Mouse (Mus musculus) midbrain, embryonic 12.5 days (tissue): Measurements from ENCODE around the gene Kdm3a. TPM values are rescaled to one million over a fixed set of nuclear protein-coding genes. Genes with fewer than 3 reads are reported as not detected.

ENCODE experiments used
- ATAC-seq: fragments of 200-750 bp; cut with Nextera tagmentation; 2 replicates; pipeline ENCODE4 v1.8.0; 2017; ENCODE audit warnings: low read depth, moderate TSS enrichment, moderate library complexity; ENCODE audit not compliant: low FRiP score
- H3K27ac ChIP-seq: fragments of 300-500 bp; sonication (generic); replicated peaks from 2 replicates; pipeline ENCODE4 v1.5.1; 2016; ENCODE audit warnings: mild to moderate bottlenecking
- H3K27me3 ChIP-seq: fragments of 300-500 bp; sonication (generic); 2 replicates; pipeline ENCODE4 v1.6.1; 2016; ENCODE audit warnings: mild to moderate bottlenecking
- H3K36me3 ChIP-seq: fragments of 300-500 bp; sonication (generic); 2 replicates; pipeline ENCODE4 v1.6.1; 2016
- H3K4me1 ChIP-seq: fragments of 300-500 bp; sonication (generic); 2 replicates; pipeline ENCODE4 v1.6.1; 2016
- H3K4me2 ChIP-seq: fragments of 300-500 bp; sonication (generic); replicated peaks from 2 replicates; pipeline ENCODE4 v1.6.1; 2016; ENCODE audit warnings: mild to moderate bottlenecking, moderate library complexity
- H3K4me3 ChIP-seq: fragments of 300-500 bp; sonication (generic); 2 replicates; pipeline ENCODE4 v1.5.1; 2016; ENCODE audit warnings: mild to moderate bottlenecking
- H3K9ac ChIP-seq: fragments of 300-500 bp; sonication (generic); replicated peaks from 2 replicates; pipeline ENCODE4 v1.6.1; 2016; ENCODE audit warnings: mild to moderate bottlenecking, moderate library complexity
- H3K9me3 ChIP-seq: fragments of 300-500 bp; sonication (generic); 2 replicates; pipeline ENCODE4 v1.6.1; 2016; ENCODE audit warnings: mild to moderate bottlenecking
- WGBS: fragments of 180-500 bp; shearing (Covaris S2); methylation state at CpG from one replicate; pipeline ENCODE4 v1.1.7; 2016; 5-methylcytosine and 5-hydroxymethylcytosine counted together
- polyA plus RNA-seq: library from polyadenylated mRNA; unstranded; fragments of >200 nt; fragmentation: Nextera tagmentation; extraction: Ambion mirVana; gene quantifications from 2 replicates; pipeline ENCODE4 v1.2.1, GENCODE M21; 2016

The Kdm3a gene
- polyA plus RNA-seq, 1 experiment from 2014 or later, result 94.9 TPM

DNA sequence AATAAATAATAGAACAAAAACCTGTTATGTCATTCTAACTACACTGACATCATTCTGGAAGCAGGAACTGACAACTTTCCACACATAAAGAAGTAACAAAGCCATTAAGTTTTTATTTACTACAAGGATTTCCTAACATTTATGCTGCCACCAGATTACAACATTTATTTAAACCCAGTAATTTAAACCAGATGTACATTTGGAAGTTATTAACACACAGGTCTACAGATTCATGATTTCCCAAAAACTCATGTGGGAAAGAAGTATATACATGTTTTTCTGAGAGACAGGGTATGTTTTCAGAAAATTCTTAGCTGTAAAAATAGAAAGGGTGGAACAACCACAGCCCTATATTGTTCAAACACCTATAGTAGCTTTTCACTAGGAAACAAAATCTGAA is 8.1 kb downstream of the Kdm3a start:
- Histone ChIP-seq H3K9me3 (no peaks in the 10 kb centered on the region), H3K27ac (no peak overlapping the region), H3K4me3 (no peak overlapping the region), H3K27me3 (no peaks in the 10 kb centered on the region), H3K36me3 (peaks cover 75% of the 10 kb centered on the region), H3K9ac (no peak overlapping the region), H3K4me1 (peaks cover 10% of the 10 kb centered on the region; the same call in 1 of the 2 replicates), H3K4me2 (no peak overlapping the region)
- no peak for ATAC-seq

DNA sequence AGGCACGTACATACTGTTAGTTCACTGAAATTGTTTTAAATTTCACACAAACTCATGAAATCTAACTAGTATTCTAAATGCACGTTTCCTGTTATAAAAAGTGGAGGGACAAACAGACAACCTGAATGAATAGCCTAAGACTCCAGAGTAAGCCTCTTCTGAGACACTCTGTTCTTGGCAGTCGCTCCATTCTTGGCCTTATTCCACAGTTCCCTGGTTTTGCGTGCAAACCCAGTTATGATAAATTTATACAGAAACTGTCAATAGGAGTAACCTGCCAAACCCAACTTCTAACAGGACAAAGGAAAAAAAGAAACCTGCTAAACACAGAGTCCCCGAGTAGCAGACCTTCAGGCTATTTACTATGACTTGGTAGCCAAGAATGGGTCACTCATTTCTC is 10.8 kb downstream of the Kdm3a start:
- Histone ChIP-seq H3K4me2 (no peak overlapping the region), H3K4me1 (no peaks in the 10 kb centered on the region), H3K9me3 (no peaks in the 10 kb centered on the region), H3K27me3 (no peaks in the 10 kb centered on the region), H3K27ac (no peak overlapping the region), H3K9ac (no peak overlapping the region), H3K4me3 (no peak overlapping the region), H3K36me3 (peaks cover 86% of the 10 kb centered on the region)
- 96% methylated on average over 5 of the region's 5 CpGs for WGBS
- ATAC-seq, result no peak

DNA sequence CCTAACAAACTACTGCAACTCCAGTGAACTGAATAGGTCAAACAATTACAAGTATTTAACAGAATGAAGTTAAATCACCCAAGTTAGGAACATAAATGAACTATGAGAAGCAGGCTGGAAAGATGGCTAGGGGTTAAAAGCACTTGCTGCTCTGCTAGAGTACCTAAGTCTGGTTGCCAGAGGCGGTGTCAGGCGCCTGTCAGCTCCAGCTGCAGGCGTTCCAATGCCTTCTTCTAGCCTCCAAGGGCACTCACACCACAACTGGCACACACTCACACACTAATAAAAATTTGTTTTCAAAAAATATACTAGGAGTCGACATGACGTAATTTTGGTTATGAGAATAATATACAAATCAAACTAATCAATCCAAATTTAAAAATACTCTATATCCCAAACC is 11.2 kb downstream of the Kdm3a start:
- Histone ChIP-seq H3K9ac (no peak overlapping the region), H3K9me3 (no peaks in the 10 kb centered on the region), H3K4me2 (no peak overlapping the region), H3K27me3 (no peaks in the 10 kb centered on the region), H3K27ac (no peak overlapping the region), H3K4me1 (no peaks in the 10 kb centered on the region), H3K36me3 (peaks cover 86% of the 10 kb centered on the region), H3K4me3 (no peak overlapping the region)
- WGBS, result 89% methylated on average over 5 of the region's 5 CpGs
- no peak for ATAC-seq

DNA sequence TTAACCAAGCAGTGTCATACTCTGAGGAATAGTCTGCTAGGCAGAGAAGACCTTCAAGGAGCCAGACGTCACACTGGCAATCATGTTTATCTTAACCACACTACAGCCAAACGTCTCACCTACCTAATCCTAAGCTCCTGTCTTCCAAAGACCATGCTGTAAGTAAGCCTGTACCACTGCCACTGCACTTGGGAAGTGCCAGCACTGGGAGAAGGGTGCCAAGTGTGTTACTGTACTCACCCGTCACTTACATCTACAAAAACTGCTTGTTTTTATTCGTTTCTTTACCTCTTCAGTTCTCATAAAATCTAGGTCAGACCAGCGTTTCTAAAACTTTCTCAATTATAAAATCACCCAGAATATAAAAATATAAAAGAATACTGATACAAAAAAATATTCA is 15.8 kb downstream of the Kdm3a start:
- Histone ChIP-seq H3K4me3 (no peak overlapping the region), H3K36me3 (peaks cover 81% of the 10 kb centered on the region), H3K4me1 (no peaks in the 10 kb centered on the region)

DNA sequence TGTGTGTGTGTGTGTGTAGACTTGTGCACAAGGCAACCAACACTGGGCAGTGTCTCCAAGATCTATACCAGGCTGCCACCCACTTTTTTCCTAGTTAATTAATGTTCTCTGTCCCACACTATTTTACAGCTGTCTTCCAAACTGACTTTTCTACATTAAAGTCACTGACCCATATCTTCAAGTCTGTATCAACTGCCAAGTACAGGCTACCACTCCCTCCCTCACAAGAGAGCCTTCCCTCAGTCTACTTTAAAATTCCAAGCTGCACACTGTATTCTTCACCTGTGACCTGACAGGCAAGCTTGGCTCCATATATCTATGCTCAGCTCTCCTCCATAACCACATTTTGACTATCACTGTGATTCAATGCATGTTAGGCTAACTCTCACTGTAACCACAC is 19.6 kb downstream of the Kdm3a start:
- Histone ChIP-seq H3K4me2 (no peak overlapping the region), H3K27me3 (no peaks in the 10 kb centered on the region), H3K4me1 (no peaks in the 10 kb centered on the region), H3K36me3 (peaks cover 78% of the 10 kb centered on the region), H3K9me3 (no peaks in the 10 kb centered on the region), H3K9ac (no peak overlapping the region), H3K4me3 (no peak overlapping the region), H3K27ac (no peak overlapping the region)
- no peak for ATAC-seq

More for the DNA sequence above, 15.8 kb downstream of the Kdm3a start:
- H3K9ac ChIP-seq, result no peak overlapping the region
- H3K27ac ChIP-seq, result no peak overlapping the region
- H3K4me2 ChIP-seq, result no peak overlapping the region
- no peak for ATAC-seq
- H3K27me3 ChIP-seq, result no peaks in the 10 kb centered on the region
- no peaks in the 10 kb centered on the region for H3K9me3 ChIP-seq
- 88% methylated on average over 5 of the region's 5 CpGs for WGBS

DNA sequence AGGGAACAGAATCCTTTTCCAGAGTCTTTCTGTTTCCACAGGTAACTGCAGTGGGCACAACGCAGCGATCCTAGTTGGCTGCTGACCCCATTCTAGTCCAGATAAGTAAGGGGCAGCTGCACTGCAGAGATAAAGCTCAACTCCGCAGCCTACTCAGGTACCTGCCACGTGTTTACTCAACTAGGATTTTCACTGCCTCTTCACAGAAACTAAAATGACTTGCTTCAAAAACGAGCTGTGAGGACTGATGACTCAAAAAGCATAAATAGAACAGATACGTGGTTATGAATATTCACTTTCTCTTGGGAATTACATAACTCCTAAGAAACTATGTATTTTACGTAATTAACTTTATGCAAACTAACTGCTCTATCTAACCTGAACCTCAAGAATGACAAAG is 22.8 kb downstream of the Kdm3a start:
- ATAC-seq, result no peak
- peaks cover 70% of the 10 kb centered on the region for H3K36me3 ChIP-seq
- no peak overlapping the region for H3K9ac ChIP-seq
- no peak overlapping the region for H3K4me2 ChIP-seq
- 93% methylated on average over 7 of the region's 7 CpGs for WGBS
- no peaks in the 10 kb centered on the region for H3K9me3 ChIP-seq
- no peaks in the 10 kb centered on the region for H3K4me1 ChIP-seq
- H3K27me3 ChIP-seq, result no peaks in the 10 kb centered on the region
- H3K4me3 ChIP-seq, result no peak overlapping the region
- no peak overlapping the region for H3K27ac ChIP-seq

DNA sequence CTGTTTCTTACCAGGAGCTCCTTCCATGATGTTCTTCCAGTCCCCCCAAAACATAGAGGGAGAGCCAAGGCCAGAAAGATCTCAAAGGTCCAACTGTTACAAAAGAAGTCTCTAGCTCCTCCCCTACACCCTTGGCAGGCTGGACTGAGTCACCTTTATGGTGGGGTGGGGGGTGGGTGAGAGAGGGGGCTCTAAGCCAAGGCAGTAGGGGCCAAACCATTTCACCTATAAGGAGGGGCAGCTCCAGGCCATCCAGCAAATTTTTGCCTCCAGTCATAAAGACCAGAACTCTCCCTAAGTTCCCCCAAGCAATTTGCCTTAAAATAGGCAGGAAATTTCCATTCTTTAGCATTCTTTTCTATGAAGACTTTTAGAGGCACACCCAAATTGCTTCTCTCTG is 23.8 kb downstream of the Kdm3a start:
- no peak overlapping the region for H3K4me3 ChIP-seq
- no peaks in the 10 kb centered on the region for H3K9me3 ChIP-seq
- ATAC-seq, result no peak
- no peak overlapping the region for H3K27ac ChIP-seq
- H3K4me2 ChIP-seq, result no peak overlapping the region
- no peaks in the 10 kb centered on the region for H3K4me1 ChIP-seq
- peaks cover 76% of the 10 kb centered on the region for H3K36me3 ChIP-seq
- no peak overlapping the region for H3K9ac ChIP-seq
- no peaks in the 10 kb centered on the region for H3K27me3 ChIP-seq

DNA sequence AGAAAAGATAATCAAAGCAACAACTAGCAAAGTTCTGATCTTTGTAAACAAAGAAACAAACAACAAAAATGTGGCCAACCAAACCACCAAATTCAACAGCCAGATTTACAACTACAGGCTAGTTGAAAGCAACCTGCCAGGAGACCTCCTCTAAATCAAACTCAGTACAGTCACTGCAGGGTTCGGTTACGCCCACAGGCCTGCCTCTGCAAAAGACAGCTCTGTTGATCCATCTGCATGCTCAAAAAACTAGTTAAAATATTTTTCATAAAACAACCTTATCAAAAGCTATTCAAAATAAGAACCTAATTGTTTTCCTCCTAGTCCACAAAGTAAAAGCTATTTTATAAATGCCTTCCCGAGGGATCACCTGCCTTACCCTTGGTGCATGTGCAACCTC is 25.0 kb downstream of the Kdm3a start:
- Histone ChIP-seq H3K27ac (no peak overlapping the region), H3K9ac (no peak overlapping the region), H3K4me1 (no peaks in the 10 kb centered on the region), H3K36me3 (peaks cover 77% of the 10 kb centered on the region), H3K27me3 (no peaks in the 10 kb centered on the region), H3K9me3 (no peaks in the 10 kb centered on the region), H3K4me2 (no peak overlapping the region), H3K4me3 (no peak overlapping the region)
- 93% methylated on average over 3 of the region's 3 CpGs for WGBS
- no peak for ATAC-seq

DNA sequence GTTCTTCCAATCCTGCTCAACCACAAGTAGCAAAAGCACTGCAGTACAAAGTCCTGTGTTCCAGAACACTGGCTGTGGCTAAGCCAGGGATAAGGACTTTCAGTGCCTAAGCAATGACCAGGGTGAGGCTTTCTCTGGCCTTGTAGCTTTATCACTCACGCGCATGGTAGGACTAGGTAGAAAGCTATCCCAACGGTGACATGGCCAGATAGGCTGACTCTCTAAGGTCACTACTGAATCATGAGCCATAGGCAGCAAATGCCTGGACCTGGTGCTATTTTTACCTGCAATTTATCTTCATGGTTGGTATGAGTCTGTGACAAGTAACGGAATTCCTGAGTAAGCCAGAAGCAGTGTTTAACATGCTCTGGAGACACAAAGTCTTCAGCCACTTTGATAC is 42.6 kb downstream of the Kdm3a start:
- ATAC-seq, result no peak
- peaks cover 78% of the 10 kb centered on the region for H3K36me3 ChIP-seq
- 95% methylated on average over 4 of the region's 4 CpGs for WGBS

DNA sequence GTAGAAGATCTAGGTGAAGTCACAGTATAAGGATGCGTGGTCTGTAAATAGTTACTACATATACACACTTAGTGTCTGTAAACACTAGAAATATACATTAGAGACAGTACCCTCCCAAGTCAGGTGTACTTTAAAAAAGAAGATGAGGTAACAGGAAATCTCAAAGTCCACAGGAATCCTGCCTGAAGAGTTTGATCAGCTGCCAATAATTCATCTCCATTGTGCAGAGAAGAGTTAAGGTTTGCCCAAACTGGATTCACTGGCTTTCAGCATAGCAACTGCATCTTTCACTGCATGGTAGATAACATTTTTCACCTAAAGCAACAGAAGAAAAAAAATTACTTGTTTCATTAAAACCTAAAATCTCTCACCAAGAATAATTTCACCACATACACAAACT is 43.4 kb downstream of the Kdm3a start:
- Histone ChIP-seq H3K9me3 (no peaks in the 10 kb centered on the region), H3K9ac (no peak overlapping the region), H3K27ac (no peak overlapping the region), H3K36me3 (peaks cover 70% of the 10 kb centered on the region), H3K27me3 (no peaks in the 10 kb centered on the region), H3K4me2 (no peak overlapping the region), H3K4me3 (no peak overlapping the region), H3K4me1 (no peaks in the 10 kb centered on the region)
- no peak for ATAC-seq
- 96% methylated on average over 1 of the region's 1 CpGs for WGBS

More for the DNA sequence above, 42.6 kb downstream of the Kdm3a start:
- Histone ChIP-seq H3K27ac (no peak overlapping the region), H3K4me3 (no peak overlapping the region), H3K9ac (no peak overlapping the region), H3K4me2 (no peak overlapping the region), H3K4me1 (no peaks in the 10 kb centered on the region), H3K27me3 (no peaks in the 10 kb centered on the region), H3K9me3 (no peaks in the 10 kb centered on the region)

DNA sequence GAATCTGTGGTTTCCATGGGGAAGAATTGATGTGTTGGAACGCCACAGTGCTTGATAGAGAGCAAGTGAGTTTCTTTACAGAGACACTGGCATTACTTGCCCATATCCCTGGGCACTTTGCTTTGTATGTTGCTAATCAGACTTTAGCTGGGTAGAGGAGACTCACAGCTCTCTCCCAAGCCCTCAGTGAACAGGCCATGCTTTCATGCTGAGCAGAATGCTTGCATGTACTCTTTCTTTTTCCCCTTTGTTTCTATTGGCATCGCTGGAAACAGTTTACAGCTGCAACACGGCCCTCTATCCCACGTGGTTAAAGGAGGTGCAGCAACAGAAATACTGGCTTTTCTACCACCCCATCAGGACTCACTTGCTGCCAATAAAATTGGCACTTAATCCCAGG is 49.6 kb downstream of the Kdm3a start:
- Histone ChIP-seq H3K9ac (no peak overlapping the region), H3K27me3 (no peaks in the 10 kb centered on the region), H3K4me3 (no peak overlapping the region), H3K36me3 (peaks cover 37% of the 10 kb centered on the region), H3K4me2 (no peak overlapping the region), H3K9me3 (no peaks in the 10 kb centered on the region), H3K27ac (no peak overlapping the region), H3K4me1 (no peaks in the 10 kb centered on the region)
- 79% methylated on average over 4 of the region's 4 CpGs for WGBS
- no peak for ATAC-seq

DNA sequence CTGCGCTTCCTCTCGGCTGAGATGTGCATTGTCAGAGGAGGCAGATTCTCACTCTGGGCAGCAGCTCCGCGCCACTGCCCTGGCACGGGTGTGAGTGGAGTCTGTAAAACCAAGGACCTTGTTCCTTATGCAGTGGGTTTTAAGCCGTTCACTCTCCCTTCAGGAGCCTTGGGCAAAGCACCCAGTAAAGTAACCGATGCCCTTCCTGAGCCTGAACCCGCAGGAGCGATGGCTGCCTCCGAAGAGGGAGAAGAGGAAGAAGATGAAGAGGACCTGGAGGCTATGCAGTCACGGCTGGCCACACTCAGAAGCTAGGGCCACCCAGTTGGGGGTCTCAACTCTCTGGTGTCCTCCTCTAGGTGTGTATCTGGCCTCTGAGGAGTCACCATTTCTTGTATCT is 53.3 kb downstream of the Kdm3a start:
- 96% methylated on average over 11 of the region's 11 CpGs for WGBS
- H3K27ac ChIP-seq, result no peak overlapping the region
- no peak overlapping the region for H3K4me3 ChIP-seq
- no peak overlapping the region for H3K9ac ChIP-seq
- H3K4me1 ChIP-seq, result no peaks in the 10 kb centered on the region
- H3K27me3 ChIP-seq, result no peaks in the 10 kb centered on the region
- H3K36me3 ChIP-seq, result peaks cover 31% of the 10 kb centered on the region
- no peak for ATAC-seq
- no peak overlapping the region for H3K4me2 ChIP-seq
- H3K9me3 ChIP-seq, result no peaks in the 10 kb centered on the region

DNA sequence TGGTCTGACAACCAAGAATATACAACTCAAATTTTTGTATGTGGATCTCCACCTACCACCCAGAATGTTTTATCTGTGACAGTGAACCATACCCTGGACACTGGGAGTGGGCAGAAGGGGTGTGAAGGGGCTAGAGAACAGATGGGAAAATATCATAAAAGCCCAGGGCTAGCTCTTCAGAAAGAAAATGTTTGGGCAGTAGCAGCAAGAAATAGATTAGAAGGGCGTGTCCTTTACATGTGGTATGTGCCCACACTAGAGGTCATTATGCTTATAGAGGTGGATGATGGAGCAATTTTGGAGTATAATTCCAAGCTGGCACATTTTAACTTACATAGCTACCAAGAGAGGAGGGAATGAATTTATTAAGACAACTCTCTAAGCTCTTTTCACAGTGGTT is 57.4 kb downstream of the Kdm3a start:
- no peak for ATAC-seq
- Histone ChIP-seq H3K9ac (no peak overlapping the region), H3K9me3 (no peaks in the 10 kb centered on the region), H3K27ac (no peak overlapping the region), H3K4me1 (no peaks in the 10 kb centered on the region), H3K36me3 (peaks cover 43% of the 10 kb centered on the region), H3K27me3 (no peaks in the 10 kb centered on the region), H3K4me2 (no peak overlapping the region), H3K4me3 (no peak overlapping the region)
- WGBS, result 96% methylated on average over 1 of the region's 1 CpGs
